Comparison of ENCODE assay signal across 8 mouse cellular contexts in the genomic region with DNA sequence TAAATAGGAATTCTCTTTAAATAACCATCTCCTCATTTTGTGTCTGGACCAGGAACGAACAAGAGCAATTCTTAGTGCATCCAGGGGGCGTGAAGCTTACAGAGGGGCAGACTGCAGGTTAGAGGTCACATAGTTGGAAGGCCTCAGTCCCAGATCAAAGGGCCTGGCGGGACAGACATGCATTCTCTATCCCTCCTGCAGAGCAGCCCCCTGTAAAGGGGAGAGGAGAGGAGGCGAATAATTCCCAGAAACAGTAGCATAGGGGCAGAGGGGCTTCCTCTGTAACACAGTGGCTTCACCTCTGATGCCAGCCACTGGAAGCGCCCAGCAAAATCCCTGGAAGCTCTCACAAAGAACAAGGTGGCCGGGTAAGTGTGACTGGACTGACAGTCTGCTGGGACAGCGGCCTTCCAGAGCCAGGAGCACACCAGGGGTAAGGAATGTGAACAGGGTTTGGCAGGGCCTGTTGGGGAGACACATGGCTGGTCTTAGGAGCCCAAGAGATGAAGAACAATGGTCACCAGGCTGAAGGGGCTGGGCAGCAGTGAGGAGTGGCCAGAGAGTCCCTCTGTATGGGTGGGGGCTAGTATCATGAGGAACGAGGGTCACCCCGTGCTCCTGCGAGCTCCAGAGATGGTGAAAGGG. TPM values are rescaled to one million over a fixed set of nuclear protein-coding genes. Genes with fewer than 3 reads are reported as not detected.
DNase-seq lines count a peak whose midpoint lies in the region; ATAC-seq and TF ChIP-seq lines count a peak whose summit lies in the region.
"Had no signal": no experiment of that assay in that cellular context is flagged by ENCODE, and none has a peak within 500 bp of the region (broad histone marks: within the 10 kb centered on the region; RNA-seq: fewer than 3 reads in every experiment).

No protein-coding gene starts in this region.

- WGBS in hindbrain, embryonic 12.5 days, result 18% methylated on average over 10 of the region's 10 CpGs

- peaks cover 19% of the 10 kb centered on the region for H3K4me1 ChIP-seq in hindbrain, embryonic 12.5 days

- H3K27ac ChIP-seq in layer of hippocampus, adult 2 months, result peak overlapping the region; percentile 94
- H3K27ac ChIP-seq in hindbrain, embryonic 12.5 days, result peak overlapping the region; percentile 62

- TF ChIP-seq CTCF in layer of hippocampus, adult 2 months (conservative IDR thresholded peaks at IDR 0.05), result no peak

- H3K27me3 ChIP-seq in hindbrain, embryonic 12.5 days, result no peaks in the 10 kb centered on the region

- no peak for ATAC-seq in hindbrain, embryonic 12.5 days (ENCODE audit: low FRiP score)

- H3K4me2 ChIP-seq in hindbrain, embryonic 12.5 days (replicated peaks), result 0 out of 2 replicates have a peak overlapping the region, but pooled peaks have one; percentile 55

- peak overlapping the region; percentile 40; the same call in 1 of the 2 replicates for H3K9ac ChIP-seq in hindbrain, embryonic 12.5 days

- no peaks in the 10 kb centered on the region; the same call in 1 of the 2 replicates for H3K9me3 ChIP-seq in hindbrain, embryonic 12.5 days (replicated peaks)

- H3K4me3 ChIP-seq in layer of hippocampus, adult 2 months, result no peak overlapping the region
- no peak overlapping the region for H3K4me3 ChIP-seq in hindbrain, embryonic 12.5 days

- peaks cover 46% of the 10 kb centered on the region for H3K36me3 ChIP-seq in hindbrain, embryonic 12.5 days

- no peak for DNase-seq in layer of hippocampus, adult 2 months (ENCODE audit: low spot score in 2 of 2)
- DNase-seq in layer of hippocampus, adult 11-12 months (ENCODE audit: low spot score), result no peak
- peak; percentile 36 for DNase-seq in cerebellum, adult 8-10 months
- peak; percentile 56 for DNase-seq in neural tube, embryonic 10.5 days (ENCODE audit: extremely low spot score, low spot score)
- DNase-seq in frontal cortex, postnatal 36 days (ENCODE audit: low spot score in 2 of 2), result no peak
- DNase-seq in urinary bladder, postnatal 14 days (ENCODE audit: low spot score), result no peak
- DNase-seq: adrenal gland, adult 8-10 months had no signal

RNA-seq across cellular contexts. Expression of a gene that starts 1.0 kb away (rescaled TPM):
- total RNA-seq in layer of hippocampus, adult 2 months (2021), result 1 to 10 TPM; 1.3 to 2.1 TPM
- polyA plus RNA-seq in hindbrain, embryonic 12.5 days (2016; fragmentation: Nextera tagmentation; extraction: Ambion mirVana), result 1.6 and 1.7 TPM in 2 replicates

RNA-seq across cellular contexts. Expression of a gene that starts 8.0 kb away (rescaled TPM):
- 100 to 1,000 TPM; 417 to 440 TPM for total RNA-seq in layer of hippocampus, adult 2 months (2021)
- 90.7 and 97.7 TPM in 2 replicates for polyA plus RNA-seq in hindbrain, embryonic 12.5 days (2016; fragmentation: Nextera tagmentation; extraction: Ambion mirVana)

RNA-seq across cellular contexts. Expression of a gene that starts 48.2 kb away (rescaled TPM):
- 1 to 10 TPM; 4.6 to 7.2 TPM for total RNA-seq in layer of hippocampus, adult 2 months (2021)
- polyA plus RNA-seq in hindbrain, embryonic 12.5 days (2016; fragmentation: Nextera tagmentation; extraction: Ambion mirVana), result 4.4 and 5.3 TPM in 2 replicates

RNA-seq across cellular contexts. Expression of a gene that starts 48.7 kb away (rescaled TPM):
- 10 to 100 TPM; 26.3 to 30.8 TPM for total RNA-seq in layer of hippocampus, adult 2 months (2021)
- polyA plus RNA-seq in hindbrain, embryonic 12.5 days (2016; fragmentation: Nextera tagmentation; extraction: Ambion mirVana), result 48.8 and 49.1 TPM in 2 replicates

RNA-seq across cellular contexts. Expression of a gene that starts 51.0 kb away (rescaled TPM):
- total RNA-seq in layer of hippocampus, adult 2 months (2021), result 100 to 1,000 TPM; 285 to 322 TPM
- polyA plus RNA-seq in hindbrain, embryonic 12.5 days (2016; fragmentation: Nextera tagmentation; extraction: Ambion mirVana), result 2,216 and 2,474 TPM in 2 replicates

Comparison
In these comparisons a context has a peak if more than half of its experiments do, and no peak if none do; other contexts are left out.
1. DNase-seq: peak in cerebellum, adult 8-10 months (single experiment) and neural tube, embryonic 10.5 days (single experiment); none in layer of hippocampus, adult 2 months (0 of 2), layer of hippocampus, adult 11-12 months (single experiment), frontal cortex, postnatal 36 days (0 of 2) and urinary bladder, postnatal 14 days (single experiment).